Mouse (Mus musculus) kidney, postnatal 10 days (tissue): ENCODE results near the gene Ankrd44.

Experiments
- DNase-seq: peaks from one replicate; pipeline ENCODE4 v3.0.0; 2021; ENCODE audit warnings: mixed read lengths

Ankrd44 gene

GRCm38 (mm10) chr1:54611891-54612290, 314.3 kb downstream of the Ankrd44 start:
- no peak for DNase-seq

GRCm38 (mm10) chr1:54606936-54607335, 319.3 kb downstream of the Ankrd44 start:
- DNase-seq: no peak

DNA sequence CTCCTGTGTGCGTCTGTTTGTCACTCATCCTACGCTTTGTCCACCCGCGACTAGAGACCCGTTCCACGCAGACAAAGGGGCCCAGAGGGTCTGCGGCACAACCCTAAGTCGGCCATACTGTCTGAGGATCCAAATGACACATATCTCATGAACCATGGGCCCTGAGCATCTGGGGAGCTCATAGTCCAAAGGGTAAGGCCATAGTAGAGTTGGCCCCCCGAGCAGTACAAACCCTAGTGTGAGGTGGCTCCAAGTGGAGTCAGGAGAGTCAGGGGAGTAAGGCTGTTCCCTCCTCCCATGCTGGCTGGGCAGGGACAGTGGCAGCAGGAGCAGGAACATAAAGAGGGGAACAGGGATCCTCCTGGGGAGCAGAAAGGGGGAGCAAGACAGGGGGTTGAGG, 324.5 kb downstream of the Ankrd44 start:
- no peak for DNase-seq

GRCm38 (mm10) chr1:54600275-54600674, 325.9 kb downstream of the Ankrd44 start:
- no peak for DNase-seq

DNA sequence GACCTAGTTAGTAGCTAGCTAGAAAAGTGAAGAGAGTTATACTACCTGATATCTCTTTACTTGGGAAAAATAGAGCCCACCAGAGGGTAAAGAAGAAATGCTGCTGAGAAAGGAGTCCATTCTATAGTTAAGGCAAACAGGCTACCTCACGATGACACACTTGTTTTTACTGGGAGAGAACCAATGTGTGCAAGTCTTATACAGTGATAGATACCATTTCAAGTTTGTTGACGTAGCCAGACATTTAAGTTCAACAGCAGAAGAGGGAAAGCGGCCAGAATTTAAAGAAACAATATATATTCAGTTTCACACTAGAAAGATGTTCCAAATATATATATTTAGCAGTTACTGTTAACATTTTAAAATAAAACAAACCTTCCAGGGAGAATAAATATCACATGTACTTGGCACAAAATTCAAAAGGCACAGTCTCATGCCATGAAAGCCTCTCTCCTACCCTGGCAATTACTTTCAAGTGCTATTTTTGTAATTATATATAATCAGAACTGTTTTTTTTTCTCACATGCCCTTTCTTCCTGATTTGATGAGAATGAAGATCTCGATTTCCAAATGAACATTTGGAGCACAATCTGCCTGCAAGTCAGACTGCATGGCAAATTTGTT, 328.5 kb downstream of the Ankrd44 start:
- DNase-seq: no peak

DNA sequence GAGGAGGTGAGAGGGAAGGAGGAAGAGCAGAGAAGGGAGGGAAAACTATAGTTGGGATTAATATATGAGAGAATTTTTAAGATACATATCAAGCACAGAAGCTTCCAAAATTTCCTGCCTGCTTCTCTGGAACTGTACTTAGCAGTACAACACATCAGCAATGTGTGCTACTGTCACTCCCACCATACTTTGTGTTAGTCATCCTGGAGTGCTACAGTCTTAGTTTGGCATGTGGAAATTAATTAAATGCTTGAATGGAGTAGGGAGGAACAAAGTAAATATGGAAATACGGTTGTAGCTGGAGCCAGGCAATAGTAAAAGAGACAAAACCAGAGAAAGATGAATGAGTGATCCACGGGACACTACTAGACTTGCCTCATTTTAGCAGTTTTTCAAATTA, 330.0 kb downstream of the Ankrd44 start:
- no peak for DNase-seq
